Mouse (Mus musculus) ES-Bruce4 (cell line): Measurements from ENCODE around the gene Hs3st2.

Experiments used
- CTCF ChIP-seq: IDR thresholded peaks from one replicate; pipeline ENCODE4 v1.8.1; 2011; ENCODE audit warnings: low read depth, low read length
- EP300 ChIP-seq: IDR thresholded peaks from 2 replicates; pipeline ENCODE4 v1.6.1; 2011; ENCODE audit warnings: low read depth, low read length; ENCODE audit not compliant: insufficient read depth
- POLR2A ChIP-seq: IDR thresholded peaks from one replicate; pipeline ENCODE4 v1.8.1; 2011; ENCODE audit warnings: low read length; ENCODE audit not compliant: insufficient read depth

- TF ChIP-seq CTCF (no peak), POLR2A (no peak), EP300 (no peak)
These were observed 16.2 kb upstream of the Hs3st2 start for GRCm38 (mm10) chr7:121375456-121375855.
